Mouse (Mus musculus) lung, postnatal 0 days (tissue): ENCODE measurements around the gene Arl16. TPM values are rescaled to one million over a fixed set of nuclear protein-coding genes. Genes with fewer than 3 reads are reported as not detected.

Source experiments
- ATAC-seq: fragments of 200-750 bp; cut with Nextera tagmentation; 2 replicates; pipeline ENCODE4 v1.8.0; 2017; ENCODE audit warnings: moderate library complexity
- DNase-seq: peaks from one replicate; pipeline ENCODE4 v3.0.0-alpha.2; 2016; ENCODE audit warnings: low spot score
- H3K27ac ChIP-seq: fragments of 300-500 bp; sonication (generic); 2 replicates; pipeline ENCODE4 v1.5.1; 2014; ENCODE audit warnings: antibody characterized with exemption, mild to moderate bottlenecking, low read length, mixed read lengths
- H3K27me3 ChIP-seq: fragments of 300-500 bp; sonication (generic); replicated peaks from 2 replicates; pipeline ENCODE4 v1.6.1; 2014; ENCODE audit warnings: low read length, mixed read lengths; ENCODE audit not compliant: insufficient read depth
- H3K36me3 ChIP-seq: fragments of 300-500 bp; sonication (generic); 2 replicates; pipeline ENCODE4 v1.6.1; 2014; ENCODE audit warnings: low read length, mixed read lengths; ENCODE audit not compliant: insufficient read depth
- H3K4me1 ChIP-seq: fragments of 300-500 bp; sonication (generic); 2 replicates; pipeline ENCODE4 v1.6.1; 2014; ENCODE audit warnings: antibody characterized with exemption, low read depth, low read length, mixed read lengths; ENCODE audit not compliant: insufficient read depth
- H3K4me2 ChIP-seq: fragments of 300-500 bp; sonication (generic); replicated peaks from 2 replicates; pipeline ENCODE4 v1.6.1; 2014; ENCODE audit warnings: low read depth, mild to moderate bottlenecking, low read length, moderate library complexity, mixed read lengths
- H3K4me3 ChIP-seq: fragments of 300-500 bp; sonication (generic); 2 replicates; pipeline ENCODE4 v1.5.1; 2014; ENCODE audit warnings: low read depth, low read length
- H3K9ac ChIP-seq: fragments of 300-500 bp; sonication (generic); replicated peaks from 2 replicates; pipeline ENCODE4 v1.6.1; 2014; ENCODE audit warnings: low read depth, mild to moderate bottlenecking
- H3K9me3 ChIP-seq: fragments of 300-500 bp; sonication (generic); 2 replicates; pipeline ENCODE4 v1.6.1; 2016; ENCODE audit warnings: low read length, mixed read lengths
- CTCF ChIP-seq: IDR thresholded peaks from 2 replicates; pipeline ENCODE4 v1.5.1; 2016; ENCODE audit warnings: antibody characterized with exemption, mild to moderate bottlenecking
- EP300 ChIP-seq: IDR thresholded peaks from 2 replicates; pipeline ENCODE4 v1.6.1; 2016; ENCODE audit warnings: antibody characterized with exemption, mild to moderate bottlenecking, control low read depth
- WGBS: fragments of 180-500 bp; shearing (Covaris S2); extraction: QIAGEN DNeasy Blood & Tissue Kit; methylation state at CpG from one replicate; pipeline ENCODE4 v1.1.7; 2014; 5-methylcytosine and 5-hydroxymethylcytosine counted together
- polyA plus RNA-seq: library from polyadenylated mRNA; unstranded; fragments of >200 nt; fragmentation: Nextera tagmentation; extraction: Ambion mirVana; gene quantifications from 2 replicates; pipeline ENCODE4 v1.2.1, GENCODE M21; 2015

The Arl16 gene
- polyA plus RNA-seq, 1 experiment from 2014 or later, result 33.4 TPM

GRCm38 (mm10) chr11:120493351-120493750, 25.9 kb upstream of the Arl16 start:
- Histone ChIP-seq H3K9me3 (no peaks in the 10 kb centered on the region), H3K9ac (0 out of 2 replicates have a peak overlapping the region, but pooled peaks have one; percentile 57), H3K4me2 (peak overlapping the region; percentile 98), H3K27ac (peak overlapping the region; percentile 71; the same call in 1 of the 2 replicates), H3K36me3 (peaks cover 25% of the 10 kb centered on the region), H3K4me1 (peaks cover 9% of the 10 kb centered on the region), H3K27me3 (no peaks in the 10 kb centered on the region), H3K4me3 (0 out of 2 replicates have a peak overlapping the region, but pooled peaks have one; percentile 76)
- ATAC-seq (no peak), DNase-seq (peak; percentile 26)
- TF ChIP-seq CTCF, result no peak
- no peak for TF ChIP-seq EP300
- WGBS, result 29% methylated on average over 3 of the region's 3 CpGs

- DNase-seq (peak; percentile 33), ATAC-seq (no peak)
- H3K36me3 ChIP-seq, result peaks cover 22% of the 10 kb centered on the region
- H3K4me1 ChIP-seq, result peaks cover 9% of the 10 kb centered on the region
- H3K27me3 ChIP-seq, result no peaks in the 10 kb centered on the region
- peak overlapping the region; percentile 98 for H3K4me2 ChIP-seq
- TF ChIP-seq EP300 (no peak), CTCF (no peak)
- no peaks in the 10 kb centered on the region for H3K9me3 ChIP-seq
- peak overlapping the region; percentile 71 for H3K27ac ChIP-seq
- WGBS, result 18% methylated on average over 3 of the region's 3 CpGs
- peak overlapping the region; percentile 57; the same call in 1 of the 2 replicates for H3K9ac ChIP-seq
- peak overlapping the region; percentile 76; the same call in 1 of the 2 replicates for H3K4me3 ChIP-seq
Measured at GRCm38 (mm10) chr11:120492878-120493203, 25.4 kb upstream of the Arl16 start.

GRCm38 (mm10) chr11:120492024-120492877, 24.8 kb upstream of the Arl16 start:
- Histone ChIP-seq H3K27me3 (no peaks in the 10 kb centered on the region), H3K27ac (peak overlapping the region; percentile 71), H3K4me1 (peaks cover 9% of the 10 kb centered on the region), H3K4me2 (peak overlapping the region; percentile 98), H3K4me3 (peak overlapping the region; percentile 76), H3K9me3 (no peaks in the 10 kb centered on the region), H3K36me3 (peaks cover 22% of the 10 kb centered on the region), H3K9ac (peak overlapping the region; percentile 57)
- 1% methylated on average over 45 of the region's 48 CpGs for WGBS
- ATAC-seq (peak; percentile 44), DNase-seq (peak; percentile 70)
- TF ChIP-seq EP300 (no peak), CTCF (peak; percentile 56)

- H3K9me3 ChIP-seq, result no peaks in the 10 kb centered on the region
- TF ChIP-seq EP300 (no peak), CTCF (no peak)
- peak within 1 kb of the TSS; percentile 76 for H3K4me3 ChIP-seq
- peak within 1 kb of the TSS; percentile 71 for H3K27ac ChIP-seq
- DNase-seq (peak; percentile 96), ATAC-seq (peak; percentile 90)
- H3K36me3 ChIP-seq, result peaks cover 18% of the 10 kb centered on the region
- peaks cover 9% of the 10 kb centered on the region for H3K4me1 ChIP-seq
- WGBS, result under 1% methylated on average over 26 of the region's 35 CpGs
- peak within 1 kb of the TSS; percentile 98 for H3K4me2 ChIP-seq
- peak within 1 kb of the TSS; percentile 57 for H3K9ac ChIP-seq
- H3K27me3 ChIP-seq, result no peaks in the 10 kb centered on the region
Measured at GRCm38 (mm10) chr11:120491317-120492023, 24.1 kb upstream of the Arl16 start, which contains the start of gene Slc25a10. Slc25a10 (plus strand) TSS chr11:120491840.

GRCm38 (mm10) chr11:120490291-120491046, 23.1 kb upstream of the Arl16 start:
- Histone ChIP-seq H3K4me2 (0 out of 2 replicates have a peak overlapping the region, but pooled peaks have one; percentile 98), H3K9ac (no peak overlapping the region), H3K27me3 (no peaks in the 10 kb centered on the region), H3K36me3 (peaks cover 9% of the 10 kb centered on the region), H3K4me3 (no peak overlapping the region), H3K9me3 (no peaks in the 10 kb centered on the region), H3K4me1 (peaks cover 9% of the 10 kb centered on the region), H3K27ac (peak overlapping the region; percentile 71; the same call in 1 of the 2 replicates)
- DNase-seq, result peak; percentile 29
- no peak for ATAC-seq
- TF ChIP-seq EP300 (no peak), CTCF (peak; percentile 32; the same call in 1 of the 2 replicates)
- WGBS, result 32% methylated on average over 4 of the region's 4 CpGs
